Comparison of ENCODE assay signal across 8 mouse cellular contexts in the genomic region with DNA sequence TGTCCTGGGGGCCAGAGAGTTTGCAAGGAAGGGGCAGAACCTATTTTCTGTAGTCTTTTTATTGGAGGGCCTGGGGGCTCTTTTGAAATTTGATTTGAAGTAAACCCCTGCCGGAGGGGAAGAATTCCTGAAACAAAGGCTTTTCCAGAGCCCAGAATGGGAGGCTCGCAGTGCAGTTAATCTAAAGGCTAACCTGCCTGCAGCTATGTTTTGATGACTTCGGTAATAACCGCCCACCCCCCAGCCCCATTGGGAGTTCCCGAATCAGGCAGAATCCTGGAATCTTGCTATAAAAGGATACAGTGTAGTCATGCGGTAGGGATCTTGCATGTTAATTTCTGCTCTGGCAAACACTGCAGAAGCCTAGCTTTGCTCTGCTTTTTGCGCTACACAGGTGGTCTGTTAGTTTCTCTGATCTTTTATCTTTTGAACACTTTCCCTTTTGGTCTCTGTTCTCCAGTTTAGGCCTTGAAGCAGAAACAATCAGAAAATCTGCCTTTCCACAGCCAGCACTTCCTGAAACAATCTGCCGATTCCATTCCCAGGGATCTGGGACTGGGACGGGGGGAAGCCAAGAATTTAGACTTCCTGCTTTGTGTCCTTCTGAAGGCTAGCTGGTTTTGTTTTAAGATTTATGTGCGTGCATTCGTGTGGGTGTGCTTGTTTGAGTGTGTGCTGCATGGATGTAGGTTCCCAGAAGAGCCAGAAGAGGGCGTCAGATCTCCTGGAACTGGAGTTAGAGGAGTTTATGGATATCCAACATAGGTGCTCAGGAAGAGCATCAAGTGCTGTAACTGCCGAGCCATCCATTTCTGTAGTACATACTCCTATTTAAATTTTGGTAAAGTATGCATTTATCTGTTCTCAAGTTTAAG. TPM values are rescaled to one million over a fixed set of nuclear protein-coding genes. Genes with fewer than 3 reads are reported as not detected.
DNase-seq lines count a peak whose midpoint lies in the region; ATAC-seq and TF ChIP-seq lines count a peak whose summit lies in the region.

No protein-coding gene starts in this region.

- H3K27me3 ChIP-seq in cerebellum, adult 2 months (ENCODE audit: control insufficient read depth, insufficient read depth, low read length): no peaks in the 10 kb centered on the region
- no peaks in the 10 kb centered on the region for H3K27me3 ChIP-seq in midbrain, embryonic 14.5 days (ENCODE audit: control insufficient read depth, insufficient read depth, low read length)

- no peaks in the 10 kb centered on the region for H3K9me3 ChIP-seq in midbrain, embryonic 14.5 days (ENCODE audit: control insufficient read depth, low read length)

- no peak for ATAC-seq in midbrain, embryonic 14.5 days (ENCODE audit: low FRiP score, low TSS enrichment)

- peak; percentile 29; the same call in 1 of the 2 replicates for TF ChIP-seq CTCF in cerebellum, adult 2 months (IDR thresholded peaks at IDR 0.05; ENCODE audit: borderline replicate concordance, insufficient read depth, low read depth, low read length)

- 37% methylated on average over 13 of the region's 13 CpGs for whole genome bisulfite sequencing in cerebellum, adult 2 months
- WGBS in midbrain, embryonic 14.5 days: 7% methylated on average over 13 of the region's 13 CpGs

- no peaks in the 10 kb centered on the region for H3K36me3 ChIP-seq in midbrain, embryonic 14.5 days (ENCODE audit: control insufficient read depth, insufficient read depth, low read length)

- DNase-seq in cerebellum, adult 2 months: peak in 1 of 2 experiments; percentile 36
- DNase-seq in cerebellum, postnatal 4 days (ENCODE audit: low spot score in 2 of 2): no peak
- peak; percentile 22 for DNase-seq in testis, postnatal 14 days (ENCODE audit: low spot score)
- no peak for DNase-seq in testis, postnatal 10 days (ENCODE audit: low spot score)
- peak; percentile 42 for DNase-seq in induced T-regulatory cell, adult 2 months (ENCODE audit: low read depth)
- DNase-seq in midbrain, embryonic 14.5 days: peak; percentile 81
- DNase-seq in thymus, postnatal 25 days: peak; percentile 35
- DNase-seq in ovary, postnatal 36 days (ENCODE audit: low spot score): no peak

- TF ChIP-seq POLR2A in cerebellum, adult 2 months (IDR thresholded peaks at IDR 0.05; ENCODE audit: borderline replicate concordance, insufficient read depth, low read length): no peak

- peak overlapping the region; percentile 92; the same call in 1 of the 2 replicates for H3K9ac ChIP-seq in midbrain, embryonic 14.5 days (replicated peaks; ENCODE audit: low read length)

- H3K4me2 ChIP-seq in midbrain, embryonic 14.5 days (ENCODE audit: low read length): peak overlapping the region; percentile 80

- peaks cover 10% of the 10 kb centered on the region for H3K4me1 ChIP-seq in cerebellum, adult 2 months (ENCODE audit: control insufficient read depth, insufficient read depth, low read length)
- peaks cover 11% of the 10 kb centered on the region for H3K4me1 ChIP-seq in midbrain, embryonic 14.5 days (ENCODE audit: control insufficient read depth, insufficient read depth, low read length)

- H3K4me3 ChIP-seq in cerebellum, adult 2 months (replicated peaks; ENCODE audit: insufficient read depth, low read depth, low read length): peak overlapping the region; percentile 29
- peak overlapping the region; percentile 88 for H3K4me3 ChIP-seq in midbrain, embryonic 14.5 days (replicated peaks; ENCODE audit: low read depth, low read length)

- no peak overlapping the region for H3K27ac ChIP-seq in cerebellum, adult 2 months (ENCODE audit: insufficient read depth, low read length)
- H3K27ac ChIP-seq in midbrain, embryonic 14.5 days (replicated peaks; ENCODE audit: low read depth, low read length): peak overlapping the region; percentile 94

RNA-seq across cellular contexts. Expression of gene Rragd, which starts 2.2 kb away (rescaled TPM):
- polyA plus RNA-seq in cerebellum, adult 2 months (2012; rRNA removed): 45.4 and 51.7 TPM in 2 replicates
- polyA plus RNA-seq in midbrain, embryonic 14.5 days (2014; fragmentation: Nextera tagmentation; extraction: Ambion mirVana): 29.1 and 34.4 TPM in 2 replicates

RNA-seq across cellular contexts. Expression of gene Ankrd6, which starts 34.4 kb away (rescaled TPM):
- polyA plus RNA-seq in cerebellum, adult 2 months (2012; rRNA removed): 7.7 and 9.4 TPM in 2 replicates
- polyA plus RNA-seq in midbrain, embryonic 14.5 days (2014; fragmentation: Nextera tagmentation; extraction: Ambion mirVana): 25.4 and 31.3 TPM in 2 replicates

RNA-seq across cellular contexts. Expression of gene Ube2j1, which starts 46.2 kb away (rescaled TPM):
- polyA plus RNA-seq in cerebellum, adult 2 months (2012; rRNA removed): 78.9 and 80.8 TPM in 2 replicates
- polyA plus RNA-seq in midbrain, embryonic 14.5 days (2014; fragmentation: Nextera tagmentation; extraction: Ambion mirVana): 49.7 and 61.6 TPM in 2 replicates

Comparison
In these comparisons a context has a peak if more than half of its experiments do, and no peak if none do; other contexts are left out.
1. DNase-seq: peak in testis, postnatal 14 days (single experiment), induced T-regulatory cell, adult 2 months (single experiment), midbrain, embryonic 14.5 days (single experiment) and thymus, postnatal 25 days (single experiment); none in cerebellum, postnatal 4 days (0 of 2), testis, postnatal 10 days (single experiment) and ovary, postnatal 36 days (single experiment).